Mouse (Mus musculus) layer of hippocampus, adult 8-10 months (tissue): ENCODE data around the gene Ccr9. TPM values are rescaled to one million over a fixed set of nuclear protein-coding genes. Genes with fewer than 3 reads are reported as not detected.
"Not testable (repeated sequence)": the region's sequence is repeated elsewhere in the genome, so short reads cannot be mapped to it uniquely, and the experiment has no call there.

Experiments used
- DNase-seq, 2 experiments: peaks; one replicate each; pipeline ENCODE4 v3.0.0; 2022; ENCODE audit warnings: low spot score in 2 of 2
- total RNA-seq, 4 experiments: library from RNA; stranded (reverse); gene quantifications; 2 replicates each; pipeline ENCODE4 v1.2.4; 2022

Ccr9 gene
- total RNA-seq, 4 experiments from 2014 or later, result 0.08 to 0.23 (median 0.18) TPM

DNA sequence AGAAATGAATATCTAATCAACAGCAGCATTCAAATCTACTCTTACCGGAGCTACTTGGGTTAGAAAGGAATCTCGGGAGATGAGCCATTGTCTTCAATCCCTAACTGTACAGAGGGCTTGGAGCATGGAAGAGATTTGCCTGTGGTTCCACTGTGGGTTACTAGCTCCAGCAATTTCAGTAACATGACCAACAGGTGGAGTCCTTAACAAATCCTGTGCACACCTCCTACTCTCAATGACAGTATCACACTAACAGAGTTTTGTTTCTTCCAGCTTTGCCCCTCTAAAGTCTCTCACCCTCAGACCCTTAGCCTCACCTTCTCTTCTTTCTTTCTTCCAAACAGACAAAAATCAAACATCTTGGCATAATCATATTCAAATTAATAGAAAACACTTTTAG is 34.9 kb downstream of the Ccr9 start:
- DNase-seq, result no peak

DNA sequence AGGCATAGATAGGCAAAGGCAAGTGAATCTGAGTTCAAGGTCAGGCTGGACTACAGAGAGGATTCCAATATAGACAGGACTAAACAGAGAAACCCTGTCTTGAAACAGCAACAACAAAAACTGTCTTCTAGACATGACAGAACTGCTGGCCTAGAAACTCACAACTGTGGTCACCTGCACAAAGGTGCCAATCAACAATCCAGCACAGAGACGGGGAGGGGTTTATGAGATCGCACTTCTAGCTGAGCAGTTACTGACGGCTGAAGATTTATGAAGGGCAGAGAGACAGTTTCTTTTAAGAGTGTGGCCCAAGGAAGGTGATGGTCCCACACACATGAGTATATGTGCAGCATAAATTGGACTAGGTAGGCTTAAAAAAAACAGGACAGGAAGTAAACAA is 38.1 kb downstream of the Ccr9 start:
- no peak for DNase-seq

DNA sequence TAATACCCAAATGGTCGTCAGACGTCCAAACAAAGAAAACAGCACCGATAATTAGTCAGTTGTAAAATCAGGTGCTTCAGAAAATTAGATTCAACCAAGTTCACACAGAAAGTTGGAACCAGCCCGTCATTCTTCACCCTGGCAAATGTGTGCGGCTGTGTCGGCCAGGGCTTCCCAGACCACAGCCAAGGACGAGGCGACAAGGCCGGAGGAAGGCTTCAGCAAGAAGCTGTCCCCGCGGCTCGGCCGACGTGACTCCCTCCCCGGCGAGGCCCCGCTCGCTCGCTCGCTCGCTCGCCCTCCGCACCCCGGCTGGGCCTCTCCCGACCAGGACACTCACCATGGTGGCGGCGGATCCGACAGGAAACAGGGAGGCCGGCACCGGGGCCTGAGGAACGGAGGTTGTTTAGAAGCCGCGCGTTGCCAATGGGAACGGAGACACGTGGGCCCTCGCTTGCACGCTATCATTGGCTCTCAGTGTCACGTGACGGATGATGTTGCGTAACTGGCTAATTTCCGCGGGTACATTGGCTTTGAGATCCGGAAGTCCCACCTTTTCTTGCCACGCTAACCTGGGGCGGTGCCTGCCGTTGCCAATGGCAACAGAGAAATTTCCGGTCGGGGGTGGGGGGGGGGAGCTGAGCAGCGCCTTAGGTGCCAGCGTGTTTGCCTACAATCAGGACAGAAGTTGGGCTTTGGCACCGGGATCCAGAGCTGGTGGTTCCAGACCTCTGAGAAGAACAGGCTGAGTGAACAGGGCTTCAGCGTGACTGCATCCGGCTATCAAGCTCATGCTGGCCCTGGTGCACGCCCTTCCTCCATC is 39.2 kb downstream of the Ccr9 start, which contains the start of gene Lztfl1:
TSS of gene Lztfl1 (minus strand) at position 512 of the 823 bp plus-strand sequence.
- peak; percentile 97 for DNase-seq

DNA sequence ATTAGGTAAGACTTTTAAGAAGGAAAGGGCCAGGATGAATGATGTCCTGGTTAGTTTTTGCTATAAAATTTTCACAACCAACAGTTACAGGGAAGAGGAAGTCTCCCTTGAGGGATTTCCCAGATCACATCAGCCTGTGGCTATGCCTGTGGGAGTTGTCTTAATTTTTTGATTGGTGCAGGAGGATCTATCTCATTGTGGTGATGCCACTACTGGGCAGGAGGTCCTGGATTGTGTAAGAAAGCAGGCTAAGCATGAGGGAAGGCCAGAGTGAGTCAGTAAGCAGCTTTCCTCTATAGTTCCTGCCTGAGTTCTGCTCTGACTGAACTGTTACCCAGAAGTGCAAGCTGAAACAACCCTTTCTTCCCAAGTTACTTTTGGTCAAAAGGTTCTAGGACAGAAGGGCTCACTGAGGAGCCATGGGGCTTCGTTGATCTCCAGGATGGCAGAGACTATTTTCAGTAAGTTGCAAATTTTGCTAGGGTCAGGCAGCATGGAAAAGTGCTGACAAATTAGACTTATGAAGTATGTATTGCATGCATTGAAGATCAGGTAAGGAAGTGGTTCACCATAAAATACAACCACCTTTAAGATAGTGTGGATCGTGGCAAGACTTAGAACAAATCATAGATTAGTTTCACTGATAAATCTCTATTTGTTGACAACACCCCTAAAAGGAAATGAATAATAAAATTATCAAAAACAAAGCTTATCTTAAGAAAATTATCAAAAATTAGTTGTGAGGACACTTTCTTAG is 44.7 kb downstream of the Ccr9 start:
- DNase-seq, result no peak

DNA sequence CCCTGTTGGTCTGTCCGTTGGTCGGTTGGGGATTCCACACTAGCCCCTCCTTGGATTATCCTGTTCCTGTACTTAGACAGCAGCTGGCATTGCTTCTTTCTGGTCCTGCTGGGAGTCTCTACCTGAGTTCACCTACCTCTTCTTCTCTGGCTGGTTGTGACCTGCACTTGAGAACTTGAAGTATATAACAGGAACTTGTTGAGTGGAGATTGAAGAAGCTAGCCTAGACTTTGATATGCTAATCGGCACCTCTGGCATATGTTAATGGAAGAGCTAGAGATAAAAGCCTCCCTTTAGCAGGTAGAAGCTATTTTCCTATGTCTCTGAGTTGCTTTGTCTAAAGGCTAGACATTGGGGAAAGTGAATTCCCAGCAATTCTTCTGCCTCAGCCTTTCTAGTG is 53.0 kb downstream of the Ccr9 start:
- no peak for DNase-seq

DNA sequence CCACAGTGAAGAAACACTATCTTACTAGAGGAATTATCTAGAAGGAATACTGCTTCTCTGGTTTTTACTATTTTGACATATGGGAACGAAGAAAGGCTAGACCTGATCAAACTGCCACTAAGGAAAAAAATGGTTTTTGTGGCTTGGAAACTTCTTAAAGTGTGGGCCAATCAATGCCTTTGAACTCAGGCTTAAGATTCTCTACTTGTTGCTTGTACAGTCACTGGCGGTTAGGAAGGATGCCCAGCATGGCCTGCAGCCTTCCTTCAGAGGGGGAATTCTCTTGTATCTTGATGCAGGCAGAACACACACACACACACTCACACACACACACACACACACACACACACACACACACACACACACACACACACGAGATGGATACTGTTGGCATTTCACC is 55.9 kb downstream of the Ccr9 start:
- DNase-seq, result no peak

DNA sequence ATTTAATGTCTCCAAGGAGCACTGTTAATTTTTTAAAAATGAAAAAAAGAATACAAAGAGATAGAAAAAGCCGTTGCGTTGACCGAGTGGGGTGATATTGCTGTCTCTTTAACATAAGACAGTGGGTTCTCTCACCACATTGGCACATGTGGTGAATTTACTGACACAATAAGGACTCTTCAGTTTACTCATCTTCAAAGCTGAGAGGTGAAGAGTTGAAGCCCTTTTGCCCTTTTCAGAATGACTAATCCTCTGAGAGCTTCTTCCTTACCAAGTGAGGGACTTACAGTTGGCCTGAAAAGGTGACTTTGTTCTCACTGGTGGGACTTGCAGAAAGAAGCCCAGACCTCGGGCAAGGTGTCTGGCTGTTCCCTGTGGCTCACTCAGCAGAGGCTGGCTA is 62.6 kb downstream of the Ccr9 start:
- DNase-seq, result no peak

DNA sequence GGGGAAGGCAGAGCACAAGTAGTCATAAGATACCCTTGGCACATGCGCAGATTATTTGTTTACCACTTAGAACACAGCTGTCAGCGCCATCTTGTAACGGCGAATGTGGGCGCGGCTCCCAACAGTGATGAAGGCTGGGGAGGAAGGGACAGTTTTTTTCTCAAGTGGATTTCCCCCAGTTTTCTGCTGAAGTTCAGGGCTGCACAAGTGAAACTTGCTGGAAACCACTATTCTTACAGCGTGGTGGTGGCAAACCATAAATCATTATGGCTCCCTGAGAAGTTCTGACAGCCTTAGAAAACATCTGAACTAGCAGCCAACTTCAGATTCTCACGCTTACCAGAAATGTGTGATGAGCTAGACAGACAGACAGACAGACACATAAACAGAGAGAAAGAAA is 71.4 kb downstream of the Ccr9 start:
- not testable (repeated sequence) for DNase-seq

DNA sequence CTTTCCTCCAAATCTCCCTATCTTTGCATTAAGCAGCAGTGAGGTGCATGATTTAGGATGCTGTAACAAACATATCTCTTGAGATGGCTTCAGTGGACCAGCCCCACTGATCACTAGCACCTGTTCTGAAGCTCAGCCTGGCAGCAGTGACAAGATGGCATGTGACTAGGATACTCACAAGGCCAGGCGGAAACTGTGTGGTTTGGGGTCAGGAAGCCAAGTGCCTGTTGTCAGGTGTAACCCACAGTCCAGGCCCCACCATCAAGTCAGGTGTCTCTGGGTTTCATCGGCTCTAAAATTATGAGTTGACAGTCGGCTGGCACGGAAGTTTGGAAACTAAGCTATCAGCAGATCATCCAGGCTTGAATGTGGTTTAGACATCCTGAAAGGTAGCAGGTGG is 76.1 kb downstream of the Ccr9 start:
- no peak for DNase-seq

DNA sequence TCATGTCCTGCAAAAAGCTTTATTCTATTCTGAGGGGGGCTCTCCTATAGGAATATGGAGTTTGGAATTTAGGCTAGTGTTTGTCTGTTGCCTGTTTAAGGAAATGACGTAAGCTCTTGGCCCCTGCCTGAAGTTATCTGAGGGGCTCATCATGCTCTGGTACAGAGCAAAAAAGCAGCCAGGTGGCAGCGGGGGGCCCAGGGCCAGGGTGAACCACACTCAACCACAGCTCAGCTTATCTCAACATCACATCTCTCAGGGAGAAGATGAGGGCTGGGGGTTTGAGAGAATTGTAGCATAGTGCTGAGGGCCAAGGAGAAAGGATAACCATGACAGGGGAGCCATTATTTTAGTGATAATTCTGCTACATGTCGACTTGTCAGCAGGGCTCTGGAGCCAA is 78.5 kb downstream of the Ccr9 start:
- no peak for DNase-seq

DNA sequence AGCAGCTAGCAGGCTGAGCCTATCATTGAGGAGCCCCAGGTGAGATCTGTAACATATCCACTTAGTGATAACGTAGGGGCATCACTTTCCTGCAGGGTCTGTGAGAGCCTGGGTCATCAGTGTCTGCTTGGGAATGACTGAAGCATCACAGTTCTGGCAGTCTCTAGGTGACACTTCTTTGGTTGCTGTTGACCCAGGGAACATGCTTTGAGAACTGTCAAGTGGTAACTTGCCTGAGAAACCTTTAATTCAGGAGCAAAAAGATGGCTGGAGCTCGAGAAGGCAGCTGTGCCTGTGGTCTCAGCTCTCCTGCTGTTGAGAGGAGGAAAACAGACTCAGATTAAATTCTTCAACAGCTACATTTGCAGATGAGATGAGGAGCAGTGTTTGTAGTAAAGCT is 79.1 kb downstream of the Ccr9 start:
- DNase-seq, result no peak

DNA sequence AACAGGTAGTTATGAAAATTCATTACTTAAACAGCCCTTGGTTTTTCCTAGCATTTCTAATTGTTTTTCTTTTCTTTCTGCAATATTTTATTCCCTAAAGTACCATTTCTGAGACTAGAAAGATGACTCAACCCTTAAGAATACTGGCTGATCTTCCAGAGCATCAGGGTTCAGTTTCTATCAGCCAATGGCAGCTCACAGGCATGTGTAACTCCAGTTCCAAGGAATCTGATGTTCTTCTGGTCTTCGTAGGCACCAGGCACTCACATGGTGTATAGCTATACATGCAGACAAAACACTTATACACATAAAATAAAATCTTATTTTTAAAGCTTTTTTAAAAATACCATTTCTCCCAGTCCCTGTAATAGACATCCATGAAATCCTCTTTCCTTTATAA is 79.9 kb downstream of the Ccr9 start:
- no peak for DNase-seq

DNA sequence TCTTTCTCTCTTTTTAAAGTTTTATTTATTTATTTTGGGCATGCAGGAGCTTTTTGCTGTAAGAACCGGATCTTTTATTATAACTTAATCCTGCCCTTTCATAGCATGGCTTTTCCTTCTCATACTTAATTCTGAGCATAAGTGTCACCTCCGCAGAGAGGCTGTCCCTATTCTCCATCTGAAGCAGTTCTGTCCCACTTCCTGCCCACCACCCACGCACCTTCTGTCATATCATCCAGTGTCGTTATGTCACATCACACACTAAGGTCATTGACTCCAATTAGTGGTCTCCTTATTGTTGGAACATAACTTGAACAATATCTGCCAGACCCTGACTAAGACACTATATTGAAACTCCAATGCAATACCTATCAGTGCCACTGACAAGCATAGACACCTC is 80.4 kb downstream of the Ccr9 start:
- no peak for DNase-seq

DNA sequence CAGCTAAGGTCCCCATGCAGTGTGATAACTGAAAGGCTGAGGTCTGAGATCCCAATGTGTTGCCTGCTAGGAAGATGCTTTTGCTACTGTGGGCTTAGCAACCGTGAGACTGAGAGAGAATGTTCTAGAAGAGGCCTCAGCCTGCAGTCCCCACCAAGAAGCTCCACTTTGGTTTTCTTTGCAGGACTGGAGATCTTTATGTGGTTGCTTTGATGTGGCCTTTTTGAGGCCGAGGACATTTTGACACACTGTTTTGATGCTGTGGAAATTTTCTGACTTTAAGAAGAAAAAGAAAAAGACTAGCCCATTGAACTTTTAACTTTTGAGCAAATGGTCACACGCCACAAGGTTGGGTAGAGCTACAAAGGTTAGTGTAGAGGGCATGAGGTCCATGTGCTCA is 82.6 kb downstream of the Ccr9 start:
- DNase-seq, result no peak

DNA sequence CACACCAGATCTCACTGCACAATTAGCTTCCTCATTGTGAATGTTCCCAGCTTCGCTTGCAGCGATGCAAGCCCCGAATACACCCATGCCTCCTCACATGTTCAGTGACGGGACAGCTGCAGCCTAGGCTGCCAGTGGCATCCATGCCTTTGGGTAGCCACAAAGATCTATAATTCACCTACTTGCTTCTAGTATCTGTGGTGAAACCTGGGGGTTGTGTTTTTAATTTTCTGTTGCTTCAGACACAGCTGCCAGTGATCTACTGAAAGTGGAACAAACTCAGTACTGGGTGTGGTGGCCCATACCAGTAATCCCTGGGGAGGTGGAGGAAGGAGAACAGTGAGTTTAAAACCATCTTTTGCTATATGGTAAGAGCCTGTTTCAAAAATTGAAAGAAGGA is 84.6 kb downstream of the Ccr9 start:
- DNase-seq, result no peak

DNA sequence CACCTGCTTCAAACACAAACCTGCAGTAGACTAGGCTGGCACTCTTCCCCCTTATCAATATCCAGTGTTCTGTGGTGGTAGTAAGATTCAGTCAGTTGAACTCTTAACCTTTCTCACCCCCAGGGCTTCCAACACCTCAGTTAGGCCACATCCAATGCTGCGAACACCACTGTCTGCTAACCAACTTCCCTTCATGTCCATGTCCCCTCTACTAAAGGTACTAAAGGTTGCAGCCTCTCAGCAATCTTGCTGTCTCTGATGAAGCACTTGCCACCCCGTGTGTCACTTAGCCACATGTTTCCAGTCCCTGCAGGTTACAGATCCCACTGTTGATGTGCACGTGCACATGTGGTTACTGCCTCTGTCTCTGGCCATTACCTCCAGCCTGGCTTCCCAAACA is 85.5 kb downstream of the Ccr9 start:
- no peak for DNase-seq

DNA sequence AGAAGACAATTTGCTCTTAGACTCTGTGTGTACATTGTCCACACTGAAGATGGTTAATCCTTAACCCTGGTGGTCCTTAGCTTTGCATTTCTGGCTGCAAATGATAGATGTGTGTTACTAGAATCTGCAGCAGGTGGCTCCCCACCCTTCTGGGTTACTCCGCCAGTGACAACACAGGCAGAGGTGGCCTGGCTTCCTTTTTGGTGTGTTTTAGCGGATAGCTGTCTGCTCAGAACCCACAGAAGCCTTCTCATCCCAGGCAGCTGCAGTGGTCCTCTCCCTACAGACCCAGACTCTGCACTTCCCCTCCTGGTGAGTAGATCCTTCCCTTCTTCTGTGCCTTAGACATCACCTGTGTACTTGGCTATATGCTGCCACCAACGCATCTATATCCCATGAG is 88.8 kb downstream of the Ccr9 start:
- no peak for DNase-seq

DNA sequence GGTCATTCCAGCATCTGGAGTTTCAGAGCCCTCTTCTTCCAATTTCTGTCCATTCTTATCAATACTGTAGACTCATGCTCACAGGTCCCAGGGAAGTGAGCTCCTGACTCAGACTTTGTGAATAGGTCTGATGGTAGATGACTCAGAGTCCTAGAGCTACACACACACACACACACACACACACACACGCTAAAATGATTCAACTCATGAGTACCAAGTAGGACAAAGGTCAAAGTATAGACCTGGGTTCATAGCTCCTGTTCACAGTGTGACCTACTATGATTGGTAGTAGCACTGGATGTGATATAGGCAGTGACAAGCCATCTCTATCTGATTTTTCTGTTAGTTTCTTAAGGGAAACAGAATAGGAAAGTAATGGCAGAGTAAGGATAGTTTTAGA is 90.2 kb downstream of the Ccr9 start:
- DNase-seq, result no peak

DNA sequence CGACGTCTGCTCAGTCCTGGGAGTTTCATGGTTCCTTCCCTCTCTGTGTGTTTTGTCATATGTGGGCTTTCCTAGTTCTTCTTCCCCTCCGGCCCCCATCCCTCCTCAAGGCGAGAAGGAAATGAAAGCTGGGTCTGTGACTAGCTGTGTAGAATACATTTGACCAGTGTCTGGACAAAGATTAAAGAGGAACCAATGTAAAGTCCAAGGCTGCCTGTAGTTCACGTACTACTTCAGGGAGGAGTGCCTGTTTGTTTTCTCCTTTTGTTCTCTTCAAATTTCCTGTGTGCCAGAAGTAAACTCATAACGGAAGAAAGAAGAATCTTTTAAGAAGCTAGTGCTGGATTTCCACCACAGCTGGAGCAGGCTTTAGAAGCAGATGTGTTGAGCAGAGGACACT is 91.3 kb downstream of the Ccr9 start:
- DNase-seq, result no peak

DNA sequence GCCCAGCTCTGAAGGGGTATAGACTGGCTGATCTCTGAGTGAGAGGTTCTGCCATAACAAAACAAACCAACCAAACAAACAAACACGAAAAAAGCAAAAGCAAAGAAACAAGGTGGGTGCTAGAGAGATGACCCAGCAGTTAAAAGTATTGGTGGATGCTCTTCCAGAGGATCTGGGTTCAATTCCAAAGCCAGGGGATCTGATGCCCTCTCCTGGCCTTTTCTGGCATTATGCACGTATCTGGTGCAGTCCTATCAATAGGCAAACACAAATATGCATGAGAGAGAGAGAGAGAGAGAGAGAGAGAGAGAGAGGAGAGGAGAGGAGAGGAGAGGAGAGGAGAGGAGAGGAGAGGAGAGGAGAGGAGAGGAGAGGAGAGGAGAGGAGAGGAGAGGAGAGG is 95.1 kb downstream of the Ccr9 start:
- DNase-seq, result not testable (repeated sequence)

DNA sequence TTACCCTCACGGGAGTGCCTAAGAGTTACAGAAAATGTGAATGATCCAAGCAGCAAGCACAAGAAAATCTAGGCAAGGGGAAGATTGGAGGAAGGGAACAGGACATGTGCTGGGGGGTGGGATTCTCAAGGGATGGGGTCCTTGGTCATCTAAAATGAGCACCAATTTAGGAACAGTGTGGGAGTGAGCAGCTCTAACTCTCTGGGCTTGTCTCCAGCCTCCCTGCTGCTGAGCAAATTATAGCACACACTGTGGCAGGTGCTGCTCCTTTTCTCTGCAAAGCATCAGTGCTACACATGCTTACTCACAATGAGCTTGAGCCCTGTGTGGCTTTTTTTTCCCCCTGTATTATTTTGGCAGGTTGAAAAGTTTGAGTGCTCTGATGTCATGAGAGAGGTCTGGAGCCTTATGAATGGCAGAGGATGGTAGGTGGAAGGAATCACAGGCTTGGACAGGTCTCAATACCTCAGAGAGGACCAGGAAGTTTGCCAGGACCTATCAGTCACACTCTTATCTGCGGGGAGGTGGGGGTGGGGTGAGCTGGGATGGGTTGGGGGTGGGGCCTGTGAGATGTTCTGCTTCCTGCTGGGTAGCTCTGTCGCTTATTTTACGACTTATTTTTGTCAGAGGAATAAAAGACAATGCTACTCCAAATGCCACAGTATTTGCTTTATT is 110.8 kb downstream of the Ccr9 start:
- no peak for DNase-seq

DNA sequence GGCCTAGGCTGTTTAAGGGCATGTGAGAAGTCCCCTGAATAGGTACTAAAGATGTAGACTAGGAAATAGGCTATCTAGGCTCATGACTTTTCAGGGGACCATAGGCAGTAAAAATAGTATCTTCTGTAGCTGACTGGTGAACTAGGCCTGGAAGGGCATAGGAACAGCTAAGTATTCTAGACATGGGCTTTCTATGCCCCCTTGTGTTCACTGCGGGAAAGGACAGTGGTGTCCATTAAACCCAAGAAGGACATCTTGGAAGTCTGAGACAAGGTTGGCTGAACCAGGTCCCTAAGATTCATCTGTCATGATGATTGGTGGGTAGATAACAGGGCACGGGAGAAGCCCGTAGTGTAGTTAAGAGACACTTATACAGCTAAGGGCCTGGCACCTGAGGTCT is 117.9 kb downstream of the Ccr9 start:
- peak in 1 of 2 experiments; percentile 38 for DNase-seq
